Mouse (Mus musculus) left cerebral cortex, adult 8-10 months (tissue): ENCODE measurements around the gene Tnfsf10. TPM values are rescaled to one million over a fixed set of nuclear protein-coding genes. Genes with fewer than 3 reads are reported as not detected.

Experiments
- DNase-seq, 2 experiments: peaks; one replicate each; pipeline ENCODE4 v3.0.0; 2022; ENCODE audit warnings: low spot score in 2 of 2
- total RNA-seq, 4 experiments: library from RNA; stranded (reverse); gene quantifications; 2 replicates each; pipeline ENCODE4 v1.2.4; 2022

Tnfsf10 gene
- total RNA-seq, 4 experiments from 2014 or later = 1.6 to 4.4 (median 1.6) TPM

DNA sequence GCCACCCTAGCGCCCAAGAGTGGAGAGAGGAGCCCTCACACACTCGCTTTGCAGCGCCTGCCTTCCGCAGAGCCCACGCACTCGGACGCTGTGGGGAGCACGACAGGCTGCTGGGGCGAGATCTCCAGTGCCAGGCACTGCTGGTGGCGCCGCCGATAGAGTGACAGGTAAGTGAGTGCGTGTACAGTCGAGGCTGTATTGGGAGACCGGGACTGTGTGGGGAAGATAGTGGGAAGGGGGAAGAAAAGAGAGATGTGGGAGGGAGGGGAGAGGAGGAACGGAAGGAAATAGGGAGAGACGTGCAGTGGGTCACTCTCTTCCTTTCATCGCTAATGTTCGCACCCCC lies 54.4 kb downstream of the Tnfsf10 start, which contains the start of gene Ghsr:
Gene Ghsr (plus strand): TSS at position 76 of the 346 bp plus-strand sequence.
- DNase-seq = no peak

DNA sequence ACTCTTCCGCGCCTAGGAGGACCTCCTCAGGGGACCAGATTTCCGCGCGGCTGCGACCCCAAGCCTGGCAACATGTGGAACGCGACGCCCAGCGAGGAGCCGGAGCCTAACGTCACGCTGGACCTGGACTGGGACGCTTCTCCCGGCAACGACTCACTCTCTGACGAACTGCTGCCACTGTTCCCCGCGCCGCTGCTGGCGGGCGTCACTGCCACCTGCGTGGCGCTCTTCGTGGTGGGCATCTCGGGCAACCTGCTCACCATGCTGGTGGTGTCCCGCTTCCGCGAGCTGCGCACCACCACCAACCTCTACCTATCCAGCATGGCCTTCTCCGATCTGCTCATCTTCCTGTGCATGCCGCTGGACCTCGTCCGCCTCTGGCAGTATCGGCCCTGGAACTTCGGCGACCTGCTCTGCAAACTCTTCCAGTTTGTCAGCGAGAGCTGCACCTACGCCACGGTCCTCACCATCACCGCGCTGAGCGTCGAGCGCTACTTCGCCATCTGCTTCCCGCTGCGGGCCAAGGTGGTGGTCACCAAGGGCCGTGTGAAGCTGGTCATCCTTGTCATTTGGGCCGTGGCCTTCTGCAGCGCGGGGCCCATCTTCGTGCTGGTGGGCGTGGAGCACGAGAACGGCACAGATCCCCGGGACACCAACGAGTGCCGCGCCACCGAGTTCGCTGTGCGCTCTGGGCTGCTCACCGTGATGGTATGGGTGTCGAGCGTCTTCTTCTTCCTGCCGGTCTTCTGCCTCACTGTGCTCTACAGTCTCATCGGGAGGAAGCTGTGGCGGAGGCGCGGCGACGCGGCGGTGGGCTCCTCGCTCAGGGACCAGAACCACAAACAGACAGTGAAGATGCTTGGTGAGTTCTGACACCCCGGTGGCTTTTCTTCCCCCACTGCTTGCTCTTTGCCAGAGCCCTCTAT lies 55.2 kb downstream of the Tnfsf10 start:
- DNase-seq = no peak

DNA sequence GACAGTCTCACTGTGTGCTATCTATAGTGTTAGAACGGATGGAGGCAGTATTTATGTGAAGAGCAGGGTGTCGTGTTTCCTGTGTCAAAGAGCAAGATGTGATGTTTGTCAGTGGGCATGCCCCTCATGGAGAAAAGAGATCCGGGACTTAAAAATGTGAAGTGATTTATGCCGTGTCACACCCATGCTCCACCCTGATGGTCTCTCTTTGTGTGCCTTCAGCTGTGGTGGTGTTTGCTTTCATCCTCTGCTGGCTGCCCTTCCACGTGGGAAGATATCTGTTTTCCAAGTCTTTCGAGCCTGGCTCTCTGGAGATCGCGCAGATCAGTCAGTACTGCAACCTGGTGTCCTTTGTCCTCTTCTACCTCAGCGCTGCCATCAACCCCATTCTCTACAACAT lies 57.6 kb downstream of the Tnfsf10 start:
- no peak for DNase-seq

DNA sequence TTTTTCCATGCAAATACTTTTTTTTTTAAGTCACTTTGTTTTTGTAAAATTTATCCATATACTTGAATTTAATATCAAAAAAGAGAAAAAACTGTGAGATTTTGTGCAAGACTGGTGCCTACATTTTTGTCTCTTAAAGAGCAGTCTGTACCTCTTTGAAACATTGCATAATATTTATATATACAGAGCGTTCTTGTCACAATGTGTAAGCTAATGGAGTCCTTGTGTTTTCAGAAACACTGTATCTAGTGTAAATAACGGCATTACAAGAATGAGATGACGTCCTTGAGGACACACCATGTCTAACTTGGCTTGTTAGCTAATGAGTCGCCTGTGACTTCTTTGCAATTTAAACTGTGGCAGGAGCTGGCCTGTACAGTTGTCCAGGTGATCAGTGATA lies 61.1 kb downstream of the Tnfsf10 start:
- DNase-seq = no peak

DNA sequence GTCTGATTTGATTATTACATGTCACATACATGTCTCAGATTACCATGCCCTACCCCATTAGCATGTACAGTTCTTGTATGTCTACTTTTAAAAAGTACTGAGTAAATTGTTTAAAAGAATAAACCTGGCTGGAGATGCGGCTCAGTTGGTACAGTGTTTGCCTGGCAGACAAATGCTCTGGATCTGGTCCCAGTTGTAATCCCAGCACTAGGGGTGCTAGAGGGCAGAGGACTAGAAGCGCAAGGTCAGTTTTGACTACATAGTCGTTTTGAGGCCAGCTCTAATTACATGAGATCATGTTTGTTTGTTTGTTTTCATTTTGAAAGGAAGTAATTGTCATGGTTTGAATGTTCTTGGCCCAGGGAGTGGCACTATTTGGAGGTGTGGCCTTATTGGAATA lies 68.0 kb downstream of the Tnfsf10 start:
- no peak for DNase-seq

DNA sequence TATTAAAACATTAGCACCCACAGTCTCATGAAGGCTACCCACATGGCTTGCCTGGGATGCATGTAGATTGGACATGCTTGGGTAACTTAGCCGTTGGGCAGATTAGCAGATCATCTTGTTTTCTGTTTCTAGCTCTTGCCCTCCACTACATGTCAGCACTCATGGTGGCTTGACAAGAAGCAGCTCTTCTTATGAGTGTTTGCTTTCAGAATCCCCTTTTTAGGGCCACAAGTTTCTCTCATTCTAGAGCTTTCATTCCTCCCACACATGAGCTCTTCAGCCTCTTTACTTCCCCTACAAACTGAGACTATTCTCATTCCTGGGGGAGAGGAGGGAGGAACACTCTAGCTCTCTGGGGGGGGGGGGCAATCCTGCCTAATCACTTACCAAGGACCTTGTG lies 73.1 kb downstream of the Tnfsf10 start:
- no peak for DNase-seq

Other genes with a start within 250 kb of the Tnfsf10 start
- gene Ect2, start 163.2 kb upstream of the Tnfsf10 start, total RNA-seq = under 1 TPM; 0.50 to 0.99 (median 0.62) TPM
- 100 to 1,000 TPM; 113 to 126 (median 120) TPM for gene Nceh1, start 134.1 kb upstream of the Tnfsf10 start, total RNA-seq
- under 1 TPM in 2 of 4 experiments, not detected in 2; 0.16 to 0.24 TPM for gene Ghsr, start 54.3 kb downstream of the Tnfsf10 start, total RNA-seq